Mouse (Mus musculus) cerebellum, adult 2 months (tissue): ENCODE measurements around the gene Atp11c.

Experiments used
- CTCF ChIP-seq: fragments of 200-500 bp; IDR thresholded peaks from 2 replicates; pipeline ENCODE4 v1.5.1; 2011; ENCODE audit warnings: low read depth, mild to moderate bottlenecking, control low read depth, low read length, moderate library complexity, borderline replicate concordance; ENCODE audit not compliant: insufficient read depth
- POLR2A ChIP-seq: fragments of 200-500 bp; IDR thresholded peaks from 2 replicates; pipeline ENCODE4 v1.6.1; 2011; ENCODE audit warnings: low read length, control low read depth, borderline replicate concordance; ENCODE audit not compliant: insufficient read depth

DNA sequence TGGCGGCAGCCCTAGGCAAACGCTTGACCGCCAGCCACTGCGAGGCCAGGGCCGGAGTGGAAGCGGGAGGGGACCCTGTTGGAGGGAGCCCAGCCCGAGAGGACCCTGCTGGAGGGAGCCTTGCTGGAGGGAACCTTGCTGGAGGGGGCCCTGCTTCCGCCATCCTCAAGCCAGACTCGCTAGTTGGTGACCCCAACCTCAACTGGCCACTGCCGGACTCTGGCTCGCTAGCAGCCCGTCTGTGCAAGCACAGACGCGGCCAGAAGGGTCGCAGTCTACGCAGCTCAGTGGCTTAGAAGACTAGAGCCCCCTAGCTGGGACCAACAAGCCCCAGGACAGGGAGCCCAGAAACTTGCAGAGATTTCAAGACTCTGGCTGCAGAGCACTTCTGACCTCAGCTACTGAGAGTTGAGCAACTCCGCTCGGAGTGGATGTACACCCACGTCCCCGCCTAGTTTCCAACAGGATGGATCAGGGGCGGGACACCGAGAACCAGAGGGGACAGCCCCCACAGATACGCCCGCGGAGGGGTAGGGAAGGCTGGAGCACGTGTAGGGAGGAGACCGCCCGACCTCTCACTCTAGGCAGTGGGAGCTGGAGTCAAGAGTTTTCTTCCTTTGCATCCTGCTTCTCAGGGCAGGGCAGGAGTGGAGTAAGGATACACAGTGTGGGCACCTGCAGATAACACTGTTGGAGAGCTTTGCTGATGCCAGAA is 413.6 kb downstream of the Atp11c start, which contains the start of gene Mcf2:
- TF ChIP-seq POLR2A (no peak), CTCF (no peak)
